Mouse (Mus musculus): ENCODE results near the gene Gsdme. TPM values are rescaled to one million over a fixed set of nuclear protein-coding genes. Genes with fewer than 3 reads are reported as not detected.
A peak's percentile ranks its signal among the peaks of the same experiment; 100 is the strongest.

Gsdme gene
- total RNA-seq, 2 experiments from 2014 or later = 0.26 to 0.70 TPM

GRCm38 (mm10) chr6:50205093-50205492, 58.6 kb downstream of the Gsdme start:
- Histone ChIP-seq H3K4me3 (no peak overlapping the region), H3K27ac (no peak overlapping the region)
- intact Hi-C loops (cut with DNase I) = no loop called here
- TF ChIP-seq CTCF (IDR thresholded peaks at IDR 0.05) = no peak
- DNase-seq = no peak

- DNase-seq = no peak
- Histone ChIP-seq H3K4me3 (no peak overlapping the region), H3K27ac (no peak overlapping the region)
- intact Hi-C loops (cut with DNase I) = no loop called here
- no peak for TF ChIP-seq CTCF (IDR thresholded peaks at IDR 0.05)
These were observed 59.3 kb downstream of the Gsdme start for GRCm38 (mm10) chr6:50204356-50204755.

DNA sequence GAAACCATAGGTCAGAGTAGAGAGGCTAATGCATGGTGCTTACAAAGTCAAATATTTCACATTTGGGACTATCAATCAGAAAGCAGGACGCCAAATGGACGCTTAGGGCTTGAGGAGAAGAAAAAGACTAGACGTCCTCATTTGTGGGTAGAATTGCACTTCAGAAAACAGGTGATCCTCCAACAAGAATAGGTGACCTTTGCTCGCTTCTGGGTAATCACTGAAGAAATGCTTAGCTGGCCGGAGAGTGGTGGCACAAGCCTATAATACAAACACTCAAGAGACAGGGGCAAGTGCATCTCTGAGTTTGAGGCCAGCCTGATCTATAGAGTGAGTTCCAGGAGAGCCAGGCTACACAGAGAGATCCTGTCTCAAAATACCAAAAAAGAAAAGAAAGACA, 69.8 kb downstream of the Gsdme start:
- intact Hi-C loops (cut with DNase I) = no loop called here
- TF ChIP-seq CTCF (IDR thresholded peaks at IDR 0.05) = no peak
- Histone ChIP-seq H3K4me3 (no peak overlapping the region), H3K27ac (no peak overlapping the region)
- DNase-seq = no peak

- no peak overlapping the region for H3K4me3 ChIP-seq
- no peak for DNase-seq
- no peak overlapping the region for H3K27ac ChIP-seq
- intact Hi-C loops (cut with DNase I) = no loop called here
- TF ChIP-seq CTCF (IDR thresholded peaks at IDR 0.05) = no peak
These were observed 70.8 kb downstream of the Gsdme start for GRCm38 (mm10) chr6:50192822-50193221.

GRCm38 (mm10) chr6:50192169-50192568, 71.5 kb downstream of the Gsdme start:
- no peak for TF ChIP-seq CTCF (IDR thresholded peaks at IDR 0.05)
- H3K27ac ChIP-seq = no peak overlapping the region
- DNase-seq = no peak
- intact Hi-C loops (cut with DNase I) = no loop called here
- H3K4me3 ChIP-seq = no peak overlapping the region

- H3K4me3 ChIP-seq = no peak overlapping the region
- H3K27ac ChIP-seq = no peak overlapping the region
- intact Hi-C loops (cut with DNase I) = no loop called here
- no peak for DNase-seq
- TF ChIP-seq CTCF (IDR thresholded peaks at IDR 0.05) = no peak
These were observed 72.1 kb downstream of the Gsdme start for GRCm38 (mm10) chr6:50191605-50192004.

DNA sequence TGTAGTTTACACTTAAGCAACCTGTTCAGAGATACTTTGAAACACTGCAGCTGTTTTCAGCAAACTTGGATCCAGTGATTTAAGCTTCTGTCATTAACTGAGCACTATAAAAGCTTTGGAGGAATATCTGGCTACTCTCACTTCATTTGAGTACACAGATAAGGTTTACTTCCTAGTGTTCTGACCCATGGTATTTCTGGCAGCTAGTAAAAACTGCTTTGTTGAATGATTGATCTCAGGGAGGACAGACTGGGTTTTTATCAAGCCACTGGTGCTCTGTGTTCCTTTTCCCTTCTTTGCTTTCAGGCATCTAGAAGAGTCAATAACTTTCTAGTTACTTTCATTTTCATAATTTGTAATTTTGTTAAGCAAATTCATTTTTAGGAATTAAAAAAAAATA, 74.3 kb downstream of the Gsdme start:
- no peak for TF ChIP-seq CTCF (IDR thresholded peaks at IDR 0.05)
- DNase-seq = no peak
- H3K27ac ChIP-seq = peak overlapping the region; percentile 90
- intact Hi-C loops (cut with DNase I) = loop anchor here (2.0 to 10.0 kb wide), 2 partner anchors 79 to 265 kb away; partner anchors contain the start of gene Mpp6
- no peak overlapping the region for H3K4me3 ChIP-seq

- intact Hi-C loops (cut with DNase I) = loop anchor here (2.0 to 10.0 kb wide), 2 partner anchors 77 to 263 kb away; partner anchors contain the start of gene Mpp6
- peak; percentile 20 for DNase-seq
- TF ChIP-seq CTCF (IDR thresholded peaks at IDR 0.05) = no peak
- Histone ChIP-seq H3K4me3 (peak overlapping the region; percentile 63), H3K27ac (peak overlapping the region; percentile 90)
These were observed 75.7 kb downstream of the Gsdme start for GRCm38 (mm10) chr6:50187955-50188354.

GRCm38 (mm10) chr6:50180189-50180588, 83.5 kb downstream of the Gsdme start:
- intact Hi-C loops (cut with DNase I) = loop anchor here (1.0 to 10.0 kb wide), 2 partner anchors 68 to 255 kb away; no protein-coding TSS in a partner anchor
- no peak for DNase-seq
- peak; percentile 70 for TF ChIP-seq CTCF (IDR thresholded peaks at IDR 0.05)
- H3K4me3 ChIP-seq = peak overlapping the region; percentile 20
- no peak overlapping the region for H3K27ac ChIP-seq

DNA sequence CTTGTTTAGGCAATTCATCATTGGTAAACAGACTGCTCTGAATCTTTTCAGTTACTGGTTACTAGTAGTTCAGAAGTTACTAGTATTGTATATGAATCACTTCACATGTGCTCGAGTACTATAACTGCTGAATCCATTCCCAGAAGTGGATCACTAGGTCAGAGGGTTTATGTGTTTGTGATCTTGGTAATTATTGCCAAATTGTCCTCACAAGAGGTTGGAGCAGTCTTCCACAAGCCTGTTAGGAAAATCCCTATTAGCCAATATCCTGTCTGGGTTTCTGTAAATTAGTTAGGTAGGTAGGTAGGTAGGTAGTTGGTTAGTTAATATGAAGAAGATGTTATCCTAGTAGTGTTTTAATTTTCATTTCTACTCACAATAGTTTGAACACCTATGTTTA, 87.9 kb downstream of the Gsdme start:
- Histone ChIP-seq H3K27ac (no peak overlapping the region), H3K4me3 (no peak overlapping the region)
- DNase-seq = no peak
- intact Hi-C loops (cut with DNase I) = no loop called here
- TF ChIP-seq CTCF (IDR thresholded peaks at IDR 0.05) = no peak

DNA sequence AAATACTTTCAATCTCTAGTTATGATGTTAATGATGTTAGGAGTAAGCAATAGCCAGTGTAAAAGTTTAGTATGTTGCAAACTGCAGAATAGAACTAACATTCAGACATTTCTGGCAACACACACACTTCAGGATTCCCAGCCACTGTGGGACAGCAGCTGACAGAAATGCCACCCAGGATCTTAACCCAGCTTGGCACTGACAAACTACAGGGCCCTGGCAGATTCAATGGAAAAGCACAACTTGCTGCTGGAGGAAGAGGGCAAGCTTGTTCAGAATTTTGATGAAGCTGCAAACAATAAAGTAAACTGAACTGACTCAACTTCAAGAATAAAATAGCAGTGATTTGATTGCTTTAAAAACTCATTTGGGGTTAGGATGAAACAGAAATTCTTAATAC, 93.9 kb downstream of the Gsdme start:
- intact Hi-C loops (cut with DNase I) = no loop called here
- no peak overlapping the region for H3K4me3 ChIP-seq
- TF ChIP-seq CTCF (IDR thresholded peaks at IDR 0.05) = no peak
- peak overlapping the region; percentile 4; the same call in 1 of the 2 replicates for H3K27ac ChIP-seq
- peak; percentile 40 for DNase-seq

DNA sequence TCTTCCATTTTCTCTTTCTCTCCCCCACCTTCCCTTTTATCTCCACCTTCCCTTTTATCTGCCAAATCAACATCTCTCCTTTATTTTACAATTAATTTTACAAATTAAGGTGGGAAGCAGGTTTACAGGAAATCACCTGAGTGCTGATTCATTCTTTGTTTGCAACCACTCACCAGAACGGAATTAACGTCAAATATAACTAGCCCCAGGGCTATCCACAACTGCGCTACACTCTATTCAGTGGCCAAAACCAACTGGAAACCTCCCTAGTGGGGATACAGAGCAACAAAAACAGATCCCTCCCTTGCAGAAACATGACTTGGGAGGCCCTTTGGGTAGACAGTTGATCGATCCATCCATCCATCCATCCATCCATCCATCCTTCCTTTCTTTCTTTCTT, 94.8 kb downstream of the Gsdme start:
- H3K4me3 ChIP-seq = no peak overlapping the region
- intact Hi-C loops (cut with DNase I) = no loop called here
- DNase-seq = no peak
- TF ChIP-seq CTCF (IDR thresholded peaks at IDR 0.05) = no peak
- H3K27ac ChIP-seq = no peak overlapping the region

GRCm38 (mm10) chr6:50163013-50163412, 100.6 kb downstream of the Gsdme start:
- DNase-seq = no peak
- TF ChIP-seq CTCF (IDR thresholded peaks at IDR 0.05) = no peak
- Histone ChIP-seq H3K4me3 (no peak overlapping the region; the same call in none of the 2 replicates), H3K27ac (peak overlapping the region; percentile 78)
- intact Hi-C loops (cut with DNase I) = no loop called here

GRCm38 (mm10) chr6:50159842-50160241, 103.8 kb downstream of the Gsdme start:
- intact Hi-C loops (cut with DNase I) = no loop called here
- Histone ChIP-seq H3K4me3 (no peak overlapping the region), H3K27ac (no peak overlapping the region)
- no peak for TF ChIP-seq CTCF (IDR thresholded peaks at IDR 0.05)
- DNase-seq = no peak

All from gastrocnemius, adult 2 months (tissue).